In genomic region chrX:159414130-159414828, GRCm38 (mm10) we compare ENCODE assay signal across 7 mouse cellular contexts. TPM values are rescaled to one million over a fixed set of nuclear protein-coding genes. Genes with fewer than 3 reads are reported as not detected.
DNase-seq lines count a peak whose midpoint lies in the region; ATAC-seq and TF ChIP-seq lines count a peak whose summit lies in the region.

TSS of gene Map7d2 (plus strand) at chrX:159414572.

- peaks cover 2% of the 10 kb centered on the region; the same call in 1 of the 2 replicates for H3K4me1 ChIP-seq in E14TG2a.4 (replicated peaks; ENCODE audit: low read depth, low read length)
- H3K4me1 ChIP-seq in hindbrain, embryonic 11.5 days (replicated peaks; ENCODE audit: control insufficient read depth, insufficient read depth, low read length), result no peaks in the 10 kb centered on the region
- H3K4me1 ChIP-seq in midbrain, postnatal 0 days (ENCODE audit: insufficient read depth, low read length), result no peaks in the 10 kb centered on the region

- H3K27me3 ChIP-seq in E14TG2a.4 (ENCODE audit: insufficient read depth, low read length), result peaks cover 28% of the 10 kb centered on the region
- no peaks in the 10 kb centered on the region for H3K27me3 ChIP-seq in hindbrain, embryonic 11.5 days (ENCODE audit: control insufficient read depth, insufficient read depth, low read length)
- no peaks in the 10 kb centered on the region for H3K27me3 ChIP-seq in midbrain, postnatal 0 days (ENCODE audit: insufficient read depth, low read length)

- peak within 1 kb of the TSS; percentile 88 for H3K4me3 ChIP-seq in E14TG2a.4 (replicated peaks; ENCODE audit: low read length)
- peak within 1 kb of the TSS; percentile 54 for H3K4me3 ChIP-seq in hindbrain, embryonic 11.5 days (ENCODE audit: low read depth, low read length)
- peak within 1 kb of the TSS; percentile 59 for H3K4me3 ChIP-seq in midbrain, postnatal 0 days (ENCODE audit: low read depth, low read length)

- no peak within 1 kb of the TSS for H3K27ac ChIP-seq in hindbrain, embryonic 11.5 days (ENCODE audit: low read depth, low read length)
- peak within 1 kb of the TSS; percentile 63 for H3K27ac ChIP-seq in midbrain, postnatal 0 days (ENCODE audit: low read depth, low read length)

- peak within 1 kb of the TSS; percentile 40; the same call in 1 of the 2 replicates for H3K9ac ChIP-seq in hindbrain, embryonic 11.5 days (ENCODE audit: low read depth, low read length)
- peak within 1 kb of the TSS; percentile 66 for H3K9ac ChIP-seq in midbrain, postnatal 0 days (replicated peaks; ENCODE audit: low read length, poor library complexity, severe bottlenecking)

- no peak for TF ChIP-seq CTCF in E14TG2a.4 (conservative IDR thresholded peaks at IDR 0.05; ENCODE audit: low read length)
- TF ChIP-seq CTCF in midbrain, postnatal 0 days (IDR thresholded peaks at IDR 0.05), result no peak

- DNase-seq in MN1 (ENCODE audit: low spot score), result peak; percentile 53
- DNase-seq in embryo, embryonic 10.5 days (ENCODE audit: low spot score), result peak; percentile 50
- DNase-seq in hindbrain, embryonic 11.5 days (ENCODE audit: low spot score), result peak; percentile 59
- peak; percentile 67 to 70 for DNase-seq in left cerebral cortex, postnatal 25 days (ENCODE audit: low spot score in 2 of 2)
- DNase-seq in midbrain, postnatal 0 days (ENCODE audit: low spot score), result peak; percentile 54
- peak; percentile 34 for DNase-seq in thymus, postnatal 0 days (ENCODE audit: low spot score)

- intact Hi-C loops in left cerebral cortex, postnatal 25 days (cut with DNase I), result no loop called here

- no peaks in the 10 kb centered on the region for H3K9me3 ChIP-seq in E14TG2a.4 (ENCODE audit: low read length)
- H3K9me3 ChIP-seq in hindbrain, embryonic 11.5 days (ENCODE audit: control insufficient read depth, low read length), result no peaks in the 10 kb centered on the region
- H3K9me3 ChIP-seq in midbrain, postnatal 0 days (ENCODE audit: low read length), result no peaks in the 10 kb centered on the region

- peak; percentile 92 for ATAC-seq in hindbrain, embryonic 11.5 days (ENCODE audit: low FRiP score)
- ATAC-seq in midbrain, postnatal 0 days (ENCODE audit: low FRiP score), result peak; percentile 91

- WGBS in hindbrain, embryonic 11.5 days, result 22% methylated on average over 35 of the region's 83 CpGs
- 29% methylated on average over 37 of the region's 83 CpGs for WGBS in midbrain, postnatal 0 days

- H3K4me2 ChIP-seq in hindbrain, embryonic 11.5 days (replicated peaks; ENCODE audit: low read depth, low read length), result peak within 1 kb of the TSS; percentile 84
- peak within 1 kb of the TSS; percentile 55 for H3K4me2 ChIP-seq in midbrain, postnatal 0 days (ENCODE audit: low read depth, low read length, poor library complexity, severe bottlenecking)

- no peaks in the 10 kb centered on the region for H3K36me3 ChIP-seq in E14TG2a.4 (ENCODE audit: insufficient read depth, low read length)
- H3K36me3 ChIP-seq in hindbrain, embryonic 11.5 days (ENCODE audit: control insufficient read depth, insufficient read depth, low read length), result no peaks in the 10 kb centered on the region
- H3K36me3 ChIP-seq in midbrain, postnatal 0 days (ENCODE audit: insufficient read depth, low read length), result no peaks in the 10 kb centered on the region

RNA-seq across cellular contexts. Expression of gene Map7d2, which starts in this region (rescaled TPM):
- polyA plus RNA-seq in hindbrain, embryonic 11.5 days (2014; fragmentation: Nextera tagmentation; extraction: Ambion mirVana), result 17.8 and 18.2 TPM in 2 replicates
- 100 to 1,000 TPM in 1 of 2 experiments, 10 to 100 TPM in 1; 90.5 to 111 TPM for total RNA-seq in left cerebral cortex, postnatal 25 days (2021)
- total RNA-seq in midbrain, postnatal 0 days (2014; rRNA removed), result 35.6 and 38.9 TPM in 2 replicates
- 57.3 and 61.7 TPM in 2 replicates for polyA plus RNA-seq in midbrain, postnatal 0 days (2015; fragmentation: Nextera tagmentation; extraction: Ambion mirVana)
- 0.26 and 0.29 TPM in 2 replicates for polyA plus RNA-seq in thymus, postnatal 0 days (2015; fragmentation: Nextera tagmentation; extraction: Ambion mirVana)

Comparison
In these comparisons a context has a peak if more than half of its experiments do, and no peak if none do; other contexts are left out.
1. RNA of gene Map7d2 (polyA plus RNA-seq): 57.3 to 61.7 TPM in midbrain, postnatal 0 days and 17.8 to 18.2 TPM in hindbrain, embryonic 11.5 days; 0.26 to 0.29 TPM in thymus, postnatal 0 days; every median in the first group is over 10 times any median in the second.
2. Peak in DNase-seq in thymus, postnatal 0 days; RNA of the gene not detected or under 1 TPM.
3. Peak in every context shown above with its lines, with median percentiles within 50 percentile points of each other: H3K4me3 ChIP-seq and DNase-seq.